Comparison of ENCODE assay signal across 8 mouse cellular contexts in genomic region chr11:116138468-116139138, GRCm38 (mm10). TPM values are rescaled to one million over a fixed set of nuclear protein-coding genes. Genes with fewer than 3 reads are reported as not detected.
DNase-seq lines count a peak whose midpoint lies in the region; ATAC-seq lines count a peak whose summit lies in the region.

TSS of gene Mrpl38 (minus strand) at chr11:116138868.

- H3K36me3 ChIP-seq in hindbrain, embryonic 11.5 days (ENCODE audit: control insufficient read depth, insufficient read depth, low read length) = 0 out of 2 replicates have a peak, but pooled peaks cover 6% of the 10 kb centered on the region

- no peaks in the 10 kb centered on the region for H3K9me3 ChIP-seq in hindbrain, embryonic 11.5 days (ENCODE audit: control insufficient read depth, low read length)

- peak; percentile 96 for ATAC-seq in hindbrain, embryonic 11.5 days (ENCODE audit: low FRiP score)

- no peaks in the 10 kb centered on the region; the same call in 1 of the 2 replicates for H3K4me1 ChIP-seq in hindbrain, embryonic 11.5 days (replicated peaks; ENCODE audit: control insufficient read depth, insufficient read depth, low read length)

- WGBS in hindbrain, embryonic 11.5 days = under 1% methylated on average over 52 of the region's 60 CpGs

- peak within 1 kb of the TSS; percentile 83 for H3K9ac ChIP-seq in hindbrain, embryonic 11.5 days (ENCODE audit: low read depth, low read length)

- no peaks in the 10 kb centered on the region for H3K27me3 ChIP-seq in hindbrain, embryonic 11.5 days (ENCODE audit: control insufficient read depth, insufficient read depth, low read length)

- peak within 1 kb of the TSS; percentile 65 for H3K4me2 ChIP-seq in hindbrain, embryonic 11.5 days (replicated peaks; ENCODE audit: low read depth, low read length)

- peak; percentile 94 for DNase-seq in MN1 (ENCODE audit: low spot score)
- peak; percentile 94 for DNase-seq in cerebellum, adult 9-10 months
- peak; percentile 78 to 85 for DNase-seq in frontal cortex, adult 2 months (ENCODE audit: extremely low spot score in 1 of 2, low spot score in 1 of 2)
- peak; percentile 93 for DNase-seq in hindbrain, embryonic 11.5 days (ENCODE audit: low spot score)
- DNase-seq in layer of hippocampus, postnatal 10 days (ENCODE audit: low spot score in 2 of 2) = peak; percentile 77 to 86
- DNase-seq in lung, postnatal 10 days = peak; percentile 94
- peak; percentile 89 for DNase-seq in ovary, postnatal 36 days (ENCODE audit: low spot score)
- DNase-seq in thymus, postnatal 25 days = peak; percentile 89

- peak within 1 kb of the TSS; percentile 95 for H3K4me3 ChIP-seq in hindbrain, embryonic 11.5 days (ENCODE audit: low read depth, low read length)

- H3K27ac ChIP-seq in hindbrain, embryonic 11.5 days (ENCODE audit: low read depth, low read length) = peak within 1 kb of the TSS; percentile 56

RNA-seq across cellular contexts. Expression of gene Mrpl38, which starts in this region (rescaled TPM):
- polyA plus RNA-seq in frontal cortex, adult 2 months (2012; rRNA removed) = 36.1 and 44.3 TPM in 2 replicates
- polyA plus RNA-seq in hindbrain, embryonic 11.5 days (2014; fragmentation: Nextera tagmentation; extraction: Ambion mirVana) = 93.2 and 100 TPM in 2 replicates
- total RNA-seq in layer of hippocampus, postnatal 10 days (2021) = 10 to 100 TPM; 55.6 to 64.8 TPM

Comparison
In these comparisons a context has a peak if more than half of its experiments do, and no peak if none do; other contexts are left out.
1. Peak in every context shown above with its lines: DNase-seq, ATAC-seq, H3K4me3 ChIP-seq and H3K27ac ChIP-seq.